ENCODE assay signal across 19 mouse cellular contexts in the genomic region with DNA sequence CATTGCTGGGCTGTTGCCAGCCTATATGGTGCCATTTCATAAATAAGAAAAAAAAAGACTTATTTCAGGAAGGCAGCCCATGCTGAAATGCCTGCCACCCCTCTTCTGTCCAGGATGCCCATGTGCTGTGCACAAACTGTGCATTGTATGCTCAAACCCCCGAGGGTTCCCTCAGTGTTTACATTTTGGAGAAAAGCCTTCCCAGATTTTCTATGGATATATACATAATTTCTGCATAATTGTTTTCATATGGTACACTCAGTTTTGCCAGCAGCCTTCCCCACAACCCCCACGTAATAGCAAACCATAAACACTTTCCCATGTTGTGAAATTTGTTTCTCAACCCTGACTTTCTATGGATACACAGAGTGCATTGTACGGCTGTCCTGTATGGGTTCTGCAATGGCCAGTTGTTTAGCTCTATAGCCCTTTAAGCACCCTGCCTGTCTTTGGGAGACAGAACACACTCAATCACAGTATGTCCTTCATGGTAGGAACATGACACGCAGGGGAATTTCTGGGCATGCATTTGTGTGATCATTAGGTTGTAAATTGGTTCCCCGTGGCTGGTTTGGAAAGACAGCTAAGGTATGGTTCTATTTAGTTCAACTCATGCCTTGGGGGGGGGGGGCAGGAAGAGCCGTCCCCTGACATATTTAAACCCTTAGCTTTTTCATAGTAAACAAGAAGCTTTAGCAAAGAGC. TPM values are rescaled to one million over a fixed set of nuclear protein-coding genes. Genes with fewer than 3 reads are reported as not detected.
DNase-seq lines count a peak whose midpoint lies in the region; ATAC-seq lines count a peak whose summit lies in the region.
"Had no signal": no experiment of that assay in that cellular context is flagged by ENCODE, and none has a peak within 500 bp of the region (broad histone marks: within the 10 kb centered on the region; RNA-seq: fewer than 3 reads in every experiment).

No protein-coding gene starts in this region.

- H3K9ac ChIP-seq in forebrain, embryonic 14.5 days (ENCODE audit: low read length) = no peak overlapping the region
- no peak overlapping the region for H3K9ac ChIP-seq in heart, embryonic 16.5 days (ENCODE audit: low read length)
- H3K9ac ChIP-seq in embryonic facial prominence, embryonic 11.5 days (replicated peaks; ENCODE audit: low read length) = no peak overlapping the region
- H3K9ac ChIP-seq in limb, embryonic 13.5 days = no peak overlapping the region
- H3K9ac ChIP-seq: hindbrain, embryonic 13.5 days; neural tube, embryonic 13.5 days had no signal

- H3K36me3 ChIP-seq in forebrain, embryonic 14.5 days (ENCODE audit: control insufficient read depth, insufficient read depth, low read length) = no peaks in the 10 kb centered on the region
- H3K36me3 ChIP-seq in forebrain, embryonic 10.5 days (replicated peaks) = no peaks in the 10 kb centered on the region
- H3K36me3 ChIP-seq in heart, embryonic 16.5 days (ENCODE audit: control insufficient read depth, insufficient read depth) = no peaks in the 10 kb centered on the region
- H3K36me3 ChIP-seq in embryonic facial prominence, embryonic 11.5 days (replicated peaks; ENCODE audit: control insufficient read depth, insufficient read depth, low read depth, low read length) = no peaks in the 10 kb centered on the region
- H3K36me3 ChIP-seq in limb, embryonic 13.5 days = no peaks in the 10 kb centered on the region
- H3K36me3 ChIP-seq: G1E; hindbrain, embryonic 13.5 days; midbrain, embryonic 10.5 days; neural tube, embryonic 13.5 days had no signal

- no peaks in the 10 kb centered on the region for H3K27me3 ChIP-seq in forebrain, embryonic 14.5 days (replicated peaks; ENCODE audit: control insufficient read depth, insufficient read depth, low read length)
- H3K27me3 ChIP-seq in forebrain, embryonic 10.5 days (ENCODE audit: poor library complexity, severe bottlenecking) = no peaks in the 10 kb centered on the region
- no peaks in the 10 kb centered on the region for H3K27me3 ChIP-seq in heart, embryonic 16.5 days (ENCODE audit: control insufficient read depth, insufficient read depth, low read length)
- H3K27me3 ChIP-seq in embryonic facial prominence, embryonic 11.5 days (ENCODE audit: control insufficient read depth, insufficient read depth, low read length) = no peaks in the 10 kb centered on the region
- no peaks in the 10 kb centered on the region for H3K27me3 ChIP-seq in limb, embryonic 13.5 days
- H3K27me3 ChIP-seq: neural tube, embryonic 13.5 days had no signal

- WGBS in forebrain, embryonic 14.5 days = 83% methylated on average over 6 of the region's 6 CpGs
- WGBS in forebrain, embryonic 10.5 days = 81% methylated on average over 6 of the region's 6 CpGs
- 89% methylated on average over 6 of the region's 6 CpGs for WGBS in heart, embryonic 16.5 days
- 51% methylated on average over 6 of the region's 6 CpGs for WGBS in embryonic facial prominence, embryonic 11.5 days
- WGBS in limb, embryonic 13.5 days = 30% methylated on average over 6 of the region's 6 CpGs

- DNase-seq in forebrain, embryonic 14.5 days (ENCODE audit: low spot score) = peak; percentile 17
- DNase-seq in forebrain, embryonic 10.5 days (ENCODE audit: extremely low spot score, low spot score) = no peak
- no peak for DNase-seq in heart, postnatal 10 days
- peak; percentile 70 for DNase-seq in embryonic facial prominence, embryonic 11.5 days (ENCODE audit: low spot score)
- no peak for DNase-seq in spleen, postnatal 36 days (ENCODE audit: low spot score in 2 of 2)
- no peak for DNase-seq in spleen, postnatal 10 days (ENCODE audit: low spot score in 2 of 2)
- DNase-seq: cerebellum, adult 11-12 months; cerebellum, postnatal 25 days; heart, adult 11 months; kidney, adult 9 months; lung, postnatal 4 days; spleen, adult 18-20 months had no signal

- no peak overlapping the region for H3K4me2 ChIP-seq in forebrain, embryonic 14.5 days (ENCODE audit: low read length)
- no peak overlapping the region for H3K4me2 ChIP-seq in heart, embryonic 16.5 days (ENCODE audit: low read depth, low read length)
- H3K4me2 ChIP-seq in embryonic facial prominence, embryonic 11.5 days (ENCODE audit: low read depth, low read length) = no peak overlapping the region
- no peak overlapping the region for H3K4me2 ChIP-seq in limb, embryonic 13.5 days (replicated peaks)
- H3K4me2 ChIP-seq: hindbrain, embryonic 13.5 days; neural tube, embryonic 13.5 days had no signal

- intact Hi-C loops in heart, postnatal 10 days (cut with DNase I) = loop anchor here (2.0 kb wide), 1 partner anchor 34 kb away; no protein-coding TSS in a partner anchor

- no peak for ATAC-seq in forebrain, embryonic 14.5 days
- no peak for ATAC-seq in heart, embryonic 16.5 days (replicated peaks; ENCODE audit: extremely low read depth, insufficient read depth, low FRiP score)
- ATAC-seq in embryonic facial prominence, embryonic 11.5 days (replicated peaks; ENCODE audit: insufficient number of reproducible peaks, low FRiP score, low TSS enrichment, low read depth) = no peak
- peak; percentile 33; the same call in 1 of the 2 replicates for ATAC-seq in limb, embryonic 13.5 days (ENCODE audit: low FRiP score, low read depth)
- ATAC-seq: CD4-positive, CD25-positive, alpha-beta regulatory T cell, adult 4 months had no signal

- H3K4me3 ChIP-seq in forebrain, embryonic 14.5 days (ENCODE audit: low read depth, low read length) = no peak overlapping the region
- no peak overlapping the region for H3K4me3 ChIP-seq in forebrain, embryonic 10.5 days
- no peak overlapping the region for H3K4me3 ChIP-seq in heart, embryonic 16.5 days (ENCODE audit: low read length)
- no peak overlapping the region for H3K4me3 ChIP-seq in embryonic facial prominence, embryonic 11.5 days (ENCODE audit: low read depth, low read length)
- H3K4me3 ChIP-seq in limb, embryonic 13.5 days = no peak overlapping the region
- H3K4me3 ChIP-seq: hindbrain, embryonic 13.5 days; midbrain, embryonic 10.5 days; neural tube, embryonic 13.5 days had no signal

- H3K4me1 ChIP-seq in forebrain, embryonic 14.5 days (ENCODE audit: control insufficient read depth, insufficient read depth, low read length) = peaks cover 6% of the 10 kb centered on the region
- H3K4me1 ChIP-seq in forebrain, embryonic 10.5 days = peaks cover 47% of the 10 kb centered on the region
- peaks cover 43% of the 10 kb centered on the region for H3K4me1 ChIP-seq in heart, embryonic 16.5 days (ENCODE audit: control insufficient read depth, insufficient read depth, low read length)
- H3K4me1 ChIP-seq in embryonic facial prominence, embryonic 11.5 days (ENCODE audit: control insufficient read depth, insufficient read depth, low read length) = peaks cover 11% of the 10 kb centered on the region
- peaks cover 77% of the 10 kb centered on the region for H3K4me1 ChIP-seq in limb, embryonic 13.5 days

- no peak overlapping the region for H3K27ac ChIP-seq in forebrain, embryonic 14.5 days (ENCODE audit: low read depth, low read length)
- H3K27ac ChIP-seq in forebrain, embryonic 10.5 days = no peak overlapping the region
- H3K27ac ChIP-seq in heart, embryonic 16.5 days (ENCODE audit: low read length) = peak overlapping the region; percentile 95
- H3K27ac ChIP-seq in embryonic facial prominence, embryonic 11.5 days (replicated peaks; ENCODE audit: low read depth, low read length) = peak overlapping the region; percentile 57
- H3K27ac ChIP-seq in limb, embryonic 13.5 days = peak overlapping the region; percentile 85
- H3K27ac ChIP-seq: hindbrain, embryonic 13.5 days; midbrain, embryonic 10.5 days; neural tube, embryonic 13.5 days had no signal

- H3K9me3 ChIP-seq in forebrain, embryonic 14.5 days (replicated peaks; ENCODE audit: control insufficient read depth, low read length) = no peaks in the 10 kb centered on the region
- 0 out of 2 replicates have a peak, but pooled peaks cover 4% of the 10 kb centered on the region for H3K9me3 ChIP-seq in forebrain, embryonic 10.5 days
- H3K9me3 ChIP-seq in heart, embryonic 16.5 days (replicated peaks; ENCODE audit: control insufficient read depth, low read length) = 0 out of 2 replicates have a peak, but pooled peaks cover 4% of the 10 kb centered on the region
- H3K9me3 ChIP-seq in embryonic facial prominence, embryonic 11.5 days (replicated peaks; ENCODE audit: control insufficient read depth, low read length) = no peaks in the 10 kb centered on the region
- no peaks in the 10 kb centered on the region for H3K9me3 ChIP-seq in limb, embryonic 13.5 days
- H3K9me3 ChIP-seq: G1E; hindbrain, embryonic 13.5 days; midbrain, embryonic 10.5 days; neural tube, embryonic 13.5 days had no signal

RNA-seq across cellular contexts. Expression of gene Rasl11b, which starts 36.0 kb away (rescaled TPM):
- polyA plus RNA-seq in forebrain, embryonic 14.5 days (2014; fragmentation: Nextera tagmentation; extraction: Ambion mirVana) = 26.6 and 27.4 TPM in 2 replicates
- polyA plus RNA-seq in forebrain, embryonic 10.5 days (2016; fragmentation: Nextera tagmentation; extraction: Ambion mirVana) = 27.5 and 29.2 TPM in 2 replicates
- polyA plus RNA-seq in heart, embryonic 16.5 days (2015; fragmentation: Nextera tagmentation; extraction: Ambion mirVana) = 101 and 112 TPM in 2 replicates
- 10 to 100 TPM; 46.0 to 59.9 TPM for total RNA-seq in heart, postnatal 10 days (2021)
- polyA plus RNA-seq in embryonic facial prominence, embryonic 11.5 days (2014; fragmentation: Nextera tagmentation; extraction: Ambion mirVana) = 82.8 and 83.8 TPM in 2 replicates
- polyA plus RNA-seq in limb, embryonic 13.5 days (2015; fragmentation: Nextera tagmentation; extraction: Ambion mirVana) = 147 and 149 TPM in 2 replicates

Comparison
In these comparisons a context has a peak if more than half of its experiments do, and no peak if none do; other contexts are left out.
1. DNase-seq: peak in forebrain, embryonic 14.5 days (single experiment) and embryonic facial prominence, embryonic 11.5 days (single experiment); none in forebrain, embryonic 10.5 days (single experiment), heart, postnatal 10 days (0 of 2), spleen, postnatal 36 days (0 of 2) and spleen, postnatal 10 days (0 of 2).
2. H3K27ac ChIP-seq: peak in heart, embryonic 16.5 days (single experiment), embryonic facial prominence, embryonic 11.5 days (single experiment) and limb, embryonic 13.5 days (single experiment); none in forebrain, embryonic 14.5 days (single experiment) and forebrain, embryonic 10.5 days (single experiment).